Mouse (Mus musculus) hematopoietic stem cell, adult 5-6 weeks (primary cell): ENCODE results near the gene Blnk. TPM values are rescaled to one million over a fixed set of nuclear protein-coding genes. Genes with fewer than 3 reads are reported as not detected.

ENCODE experiments used
- ATAC-seq, 2 experiments: fragments of 125-278 bp in 1 of 2; replicated peaks in 1 of 2; 2 replicates each; pipeline ENCODE4 v1.8.0; 2016 to 2017; ENCODE audit warnings: inconsistent platforms in 2 of 2, mild to moderate bottlenecking in 2 of 2, moderate number of reproducible peaks in 2 of 2, low read depth in 1 of 2, moderate TSS enrichment in 1 of 2; ENCODE audit not compliant: low FRiP score in 2 of 2, poor library complexity in 2 of 2, severe bottlenecking in 2 of 2, insufficient read depth in 1 of 2, low TSS enrichment in 1 of 2
- total RNA-seq: library from RNA; stranded (forward); fragments of 172-1452, 232-1000 nt; gene quantifications from 2 replicates; pipeline ENCODE4 v1.2.3, GENCODE M21; 2017

Blnk gene
- total RNA-seq, 1 experiment from 2014 or later = 3.5 TPM

GRCm38 (mm10) chr19:41007733-41008132 lies 13.4 kb upstream of the Blnk start:
- no peak for ATAC-seq

GRCm38 (mm10) chr19:41007326-41007725 lies 13.0 kb upstream of the Blnk start:
- ATAC-seq = no peak

DNA sequence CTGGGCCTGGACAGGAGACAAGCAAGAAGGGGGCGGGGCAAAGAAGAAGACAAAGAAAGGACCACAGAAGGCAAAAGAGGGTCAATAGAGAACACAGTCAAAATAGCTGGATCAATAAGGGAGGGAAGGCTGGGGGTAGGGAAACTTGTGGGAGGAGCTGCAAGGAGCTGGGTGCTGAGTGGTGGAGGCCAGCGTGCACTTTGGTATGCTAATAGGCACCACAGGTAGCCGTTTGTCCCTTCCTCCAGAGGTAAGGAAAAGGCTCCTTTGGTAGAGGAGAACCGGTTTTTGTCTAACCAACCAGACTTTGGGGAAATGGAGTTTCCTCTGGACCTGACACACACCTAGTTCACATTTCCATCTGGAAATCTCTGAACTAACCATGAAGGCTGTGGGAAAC lies 12.3 kb upstream of the Blnk start:
- ATAC-seq = no peak

GRCm38 (mm10) chr19:41003694-41004315 lies 9.5 kb upstream of the Blnk start:
- ATAC-seq = no peak

GRCm38 (mm10) chr19:40999569-40999968 lies 5.2 kb upstream of the Blnk start:
- no peak for ATAC-seq

DNA sequence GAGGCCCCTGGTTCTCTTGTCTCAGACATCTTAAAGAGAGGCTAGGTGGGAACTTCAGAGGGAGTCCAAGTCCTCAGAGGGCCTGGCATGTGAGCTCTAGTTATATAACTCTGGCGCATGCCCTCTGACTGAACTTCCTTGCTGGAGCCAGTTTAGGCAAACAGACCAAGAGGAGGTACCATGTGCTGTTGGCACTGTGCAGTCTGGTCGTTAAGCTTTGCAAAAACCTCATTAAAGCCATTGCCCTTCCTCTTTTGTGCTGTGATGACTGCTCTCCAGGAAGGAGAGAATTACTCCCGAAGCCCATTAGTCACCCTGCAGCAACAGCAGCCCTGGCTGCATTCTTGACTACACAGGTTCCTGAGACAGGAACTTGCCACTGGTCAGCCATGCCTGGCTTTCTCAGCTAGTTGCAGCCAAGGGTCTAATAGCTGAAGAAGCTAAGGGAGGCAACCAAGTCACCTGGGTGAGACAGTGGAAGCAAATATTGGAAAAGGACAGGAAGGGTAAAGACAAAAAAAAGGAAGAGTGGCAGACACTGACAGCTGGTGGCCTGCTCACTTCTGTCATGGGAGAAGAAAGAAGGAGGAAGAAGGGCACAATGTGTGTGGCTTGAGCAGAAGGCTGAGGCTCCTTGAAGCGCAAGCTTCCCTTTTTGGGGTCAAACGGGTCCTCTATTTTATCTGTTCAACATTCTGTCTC lies 4.3 kb upstream of the Blnk start:
- ATAC-seq = peak; percentile 47 to 54

DNA sequence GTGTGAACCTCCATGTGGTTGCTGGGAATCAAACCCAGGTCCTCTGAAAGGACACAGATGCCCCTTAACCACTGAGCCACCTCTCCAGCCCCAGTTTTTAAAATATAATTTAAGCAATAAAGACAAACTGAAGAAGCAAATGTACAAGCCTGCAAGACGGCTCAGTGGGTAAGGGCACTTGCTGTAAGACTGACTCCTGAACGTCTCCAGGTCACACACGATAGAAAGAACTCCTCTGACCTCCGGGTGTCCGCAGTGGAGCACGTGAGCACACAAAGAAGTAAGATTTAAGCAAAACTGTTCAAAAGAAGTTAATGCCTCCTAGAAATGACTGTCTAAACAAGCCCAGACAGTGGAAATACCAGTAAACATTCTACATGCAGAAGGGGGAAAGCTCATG lies 2.4 kb upstream of the Blnk start:
- no peak for ATAC-seq

- no peak for ATAC-seq
These were observed 1.4 kb upstream of the Blnk start for GRCm38 (mm10) chr19:40995449-40996401.

DNA sequence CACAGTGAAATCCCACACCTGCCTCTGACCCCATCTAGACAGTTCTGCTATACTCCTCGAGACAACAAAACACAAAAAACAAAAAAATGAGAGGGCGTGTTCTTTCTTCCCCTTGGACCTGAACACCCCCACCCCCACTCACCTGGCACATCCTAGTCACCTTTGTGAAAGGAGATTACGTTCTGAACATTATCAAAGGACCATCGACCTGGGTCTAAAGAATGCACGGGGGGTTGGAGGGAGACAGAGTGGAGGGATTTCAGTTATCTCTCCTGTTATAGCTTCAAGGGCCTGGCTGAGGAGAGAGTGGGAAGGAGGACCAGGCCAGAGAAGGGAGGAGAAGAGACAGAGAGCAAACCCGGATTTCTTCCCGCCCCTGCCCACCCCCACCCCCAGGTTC lies 576 bp upstream of the Blnk start:
- ATAC-seq = no peak

- no peak for ATAC-seq
These were observed 979 bp downstream of the Blnk start for GRCm38 (mm10) chr19:40993356-40993755.

DNA sequence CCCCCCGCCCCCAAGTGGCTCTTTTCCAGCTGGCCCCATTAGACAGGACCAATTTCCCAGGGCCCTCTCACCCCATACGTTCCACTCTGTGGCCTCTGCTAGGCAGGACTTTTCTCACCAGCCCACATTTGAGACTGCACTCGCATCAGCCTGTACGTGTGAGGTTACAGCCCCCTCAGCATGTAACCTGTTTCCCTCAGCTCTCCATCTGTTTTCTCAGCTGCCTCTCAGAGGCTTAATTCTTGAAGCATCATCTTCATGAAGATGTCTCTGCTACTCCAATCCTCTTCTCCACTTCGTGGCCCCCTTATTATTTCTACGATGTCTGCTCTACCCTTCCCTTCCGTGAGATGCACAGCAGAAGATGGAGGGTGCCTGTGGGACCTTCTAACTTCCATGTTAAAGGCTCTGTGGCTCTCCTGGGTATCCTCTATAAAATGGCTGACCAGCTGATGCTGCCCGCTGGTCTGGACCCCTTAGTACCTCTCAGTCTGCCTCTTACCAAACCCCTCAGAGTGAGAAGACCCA lies 1.8 kb downstream of the Blnk start:
- no peak for ATAC-seq

DNA sequence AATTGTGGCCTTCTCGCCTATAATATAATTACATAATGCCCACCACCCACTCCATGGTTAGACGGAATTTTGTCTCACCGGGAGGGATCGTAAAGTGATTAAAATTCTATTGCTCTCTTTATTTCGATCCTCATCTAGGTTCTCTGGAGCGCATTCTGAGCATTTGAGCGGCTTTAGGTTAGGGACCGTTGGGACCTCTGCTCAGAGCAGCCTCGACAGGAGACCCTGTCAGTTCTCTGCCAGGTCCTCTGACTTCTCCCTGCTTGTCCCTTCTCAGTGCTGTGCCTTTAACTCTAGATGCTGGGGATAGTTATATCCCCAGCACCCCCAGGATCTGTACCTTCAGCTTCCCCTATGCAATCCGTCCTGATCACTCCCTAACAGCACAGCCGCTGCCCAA lies 2.2 kb downstream of the Blnk start:
- no peak for ATAC-seq

- ATAC-seq = no peak
These were observed 2.7 kb downstream of the Blnk start for GRCm38 (mm10) chr19:40991626-40992025.

- ATAC-seq = no peak
These were observed 3.5 kb downstream of the Blnk start for GRCm38 (mm10) chr19:40990781-40991343.

DNA sequence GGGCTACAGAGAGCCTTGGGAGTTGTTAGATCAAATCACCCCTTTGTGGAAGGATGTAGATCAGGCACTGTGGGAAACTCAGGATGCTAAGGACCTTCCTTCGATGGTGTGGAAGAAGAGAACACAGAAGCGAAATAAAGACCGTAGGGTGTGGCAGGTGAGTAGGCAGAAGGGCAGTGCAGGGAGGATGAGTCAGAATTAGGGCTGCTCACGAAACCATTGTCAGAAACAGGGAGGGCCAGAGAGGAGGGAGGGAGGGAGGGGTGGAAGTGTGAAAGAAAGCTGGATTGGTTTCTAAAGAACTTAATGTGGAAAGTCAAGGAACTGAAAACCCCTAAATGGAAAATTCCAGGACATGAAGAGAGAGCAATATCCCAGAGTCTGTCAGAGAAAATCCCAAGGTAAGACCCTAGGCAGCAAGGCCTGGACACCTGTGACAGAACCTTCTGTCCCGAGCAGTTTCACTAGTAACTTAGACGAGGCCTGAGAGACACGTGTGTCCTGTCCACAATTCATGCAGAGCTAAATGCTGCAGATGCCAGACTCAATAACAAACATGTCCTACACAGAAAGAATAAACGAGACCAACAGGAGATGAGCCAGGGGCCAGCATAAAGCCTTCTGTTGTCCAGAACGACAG lies 4.3 kb downstream of the Blnk start:
- no peak for ATAC-seq

- no peak for ATAC-seq
These were observed 5.5 kb downstream of the Blnk start for GRCm38 (mm10) chr19:40988856-40989255.

DNA sequence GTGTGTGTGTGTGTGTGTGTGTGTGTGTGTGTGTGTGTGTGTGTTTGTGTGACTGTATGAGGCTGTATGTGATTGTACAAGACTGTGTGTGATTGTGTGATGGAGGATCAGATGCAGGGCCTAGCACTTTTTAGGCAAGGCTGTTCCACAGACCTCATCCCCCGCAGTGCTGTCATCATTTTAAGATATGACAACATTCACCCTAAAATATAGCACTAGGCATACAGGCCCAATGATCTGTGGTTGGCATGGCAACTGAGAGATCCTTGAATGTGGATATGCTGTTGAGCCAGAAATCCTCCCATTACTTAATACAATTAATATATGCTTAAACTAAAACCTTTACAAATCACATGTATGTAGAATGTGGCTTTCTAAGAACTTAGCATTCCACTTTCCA lies 9.8 kb downstream of the Blnk start:
- no peak for ATAC-seq
